Comparison of ENCODE assay signal across 31 mouse cellular contexts in the genomic region with DNA sequence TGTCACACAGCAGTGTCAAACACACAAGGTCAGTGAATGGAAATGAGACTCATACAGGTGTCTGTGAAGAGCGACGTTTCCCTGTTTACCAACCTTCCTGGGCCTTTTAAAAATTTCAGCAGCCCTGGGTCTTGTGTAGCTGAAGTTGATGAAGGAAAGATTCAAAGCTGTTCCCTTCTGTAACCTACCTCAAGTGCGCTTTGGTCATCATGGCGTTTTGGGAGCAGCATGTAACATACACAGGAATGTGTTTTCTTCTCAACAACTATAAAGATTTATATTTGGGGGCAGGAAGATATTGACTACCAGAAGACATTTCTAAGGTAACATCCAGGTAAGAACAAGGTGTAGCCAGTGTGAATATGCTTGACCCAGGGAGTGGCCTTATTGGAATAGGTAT.
"Had no signal": no experiment of that assay in that cellular context is flagged by ENCODE, and none has a peak within 500 bp of the region (broad histone marks: within the 10 kb centered on the region; RNA-seq: fewer than 3 reads in every experiment).

No protein-coding gene starts in this region.

- H3K9ac ChIP-seq: limb, embryonic 12.5 days; limb, embryonic 13.5 days; limb, embryonic 15.5 days; liver, embryonic 12.5 days; liver, embryonic 13.5 days; liver, embryonic 14.5 days; liver, embryonic 15.5 days; liver, postnatal 0 days; lung, embryonic 14.5 days; lung, embryonic 15.5 days; midbrain, embryonic 12.5 days; midbrain, embryonic 13.5 days; midbrain, embryonic 15.5 days; neural tube, embryonic 12.5 days had no signal

- ATAC-seq: liver, embryonic 12.5 days; liver, postnatal 0 days; lung, postnatal 0 days; midbrain, embryonic 13.5 days; midbrain, embryonic 15.5 days had no signal

- H3K4me2 ChIP-seq: limb, embryonic 12.5 days; limb, embryonic 13.5 days; limb, embryonic 15.5 days; liver, embryonic 11.5 days; liver, embryonic 12.5 days; liver, embryonic 13.5 days; liver, embryonic 15.5 days; lung, embryonic 14.5 days; lung, embryonic 15.5 days; midbrain, embryonic 12.5 days; midbrain, embryonic 13.5 days; midbrain, embryonic 15.5 days; neural tube, embryonic 12.5 days had no signal

- H3K27me3 ChIP-seq: limb, embryonic 12.5 days; limb, embryonic 15.5 days; liver, embryonic 12.5 days; liver, embryonic 13.5 days; liver, embryonic 15.5 days; lung, embryonic 15.5 days; megakaryocyte, embryonic 14.5 days; midbrain, embryonic 12.5 days; midbrain, embryonic 13.5 days; midbrain, embryonic 15.5 days; neural tube, embryonic 12.5 days had no signal

- H3K9me3 ChIP-seq: limb, embryonic 10.5 days; limb, embryonic 12.5 days; limb, embryonic 13.5 days; limb, embryonic 15.5 days; liver, embryonic 13.5 days; liver, embryonic 15.5 days; lung, embryonic 15.5 days; midbrain, embryonic 10.5 days; midbrain, embryonic 12.5 days; midbrain, embryonic 13.5 days; midbrain, embryonic 15.5 days; neural tube, embryonic 12.5 days had no signal

- H3K4me1 ChIP-seq: limb, embryonic 12.5 days; limb, embryonic 13.5 days; limb, embryonic 15.5 days; liver, embryonic 12.5 days; liver, embryonic 13.5 days; liver, embryonic 15.5 days; lung, embryonic 15.5 days; megakaryocyte, embryonic 14.5 days; midbrain, embryonic 13.5 days; neural tube, embryonic 12.5 days had no signal

- H3K4me3 ChIP-seq: left cerebral cortex, adult 2 months; limb, embryonic 10.5 days; limb, embryonic 12.5 days; limb, embryonic 13.5 days; limb, embryonic 15.5 days; liver, embryonic 12.5 days; liver, embryonic 13.5 days; liver, embryonic 15.5 days; lung, embryonic 15.5 days; megakaryocyte, embryonic 14.5 days; midbrain, embryonic 10.5 days; midbrain, embryonic 12.5 days; midbrain, embryonic 13.5 days; midbrain, embryonic 15.5 days; myocyte; neural tube, embryonic 12.5 days had no signal

- H3K27ac ChIP-seq: left cerebral cortex, adult 2 months; limb, embryonic 10.5 days; limb, embryonic 12.5 days; limb, embryonic 13.5 days; limb, embryonic 15.5 days; liver, embryonic 12.5 days; liver, embryonic 13.5 days; liver, embryonic 14.5 days; liver, embryonic 15.5 days; lung, embryonic 15.5 days; macrophage; midbrain, embryonic 10.5 days; midbrain, embryonic 12.5 days; midbrain, embryonic 13.5 days; midbrain, embryonic 15.5 days; neural tube, embryonic 12.5 days had no signal

- DNase-seq: left cerebral cortex, postnatal 4 days; liver; liver, embryonic 13.5 days; liver, postnatal 0 days; lung, adult 18-20 months; lung, adult 2 months; lung, embryonic 14.5 days; lung, postnatal 10 days; lung, postnatal 14 days; lung, postnatal 36 days; lung, postnatal 4 days; midbrain, embryonic 14.5 days had no signal

- H3K36me3 ChIP-seq: limb, embryonic 10.5 days; limb, embryonic 12.5 days; limb, embryonic 13.5 days; limb, embryonic 15.5 days; liver, embryonic 12.5 days; liver, embryonic 13.5 days; liver, embryonic 15.5 days; lung, embryonic 15.5 days; midbrain, embryonic 10.5 days; midbrain, embryonic 12.5 days; midbrain, embryonic 13.5 days; midbrain, embryonic 15.5 days; neural tube, embryonic 12.5 days had no signal
